Mouse (Mus musculus): ENCODE data around the gene Gys1. TPM values are rescaled to one million over a fixed set of nuclear protein-coding genes. Genes with fewer than 3 reads are reported as not detected.

Gys1 gene
- polyA plus RNA-seq, 2 experiments, result 2.8 to 3.2 TPM

DNA sequence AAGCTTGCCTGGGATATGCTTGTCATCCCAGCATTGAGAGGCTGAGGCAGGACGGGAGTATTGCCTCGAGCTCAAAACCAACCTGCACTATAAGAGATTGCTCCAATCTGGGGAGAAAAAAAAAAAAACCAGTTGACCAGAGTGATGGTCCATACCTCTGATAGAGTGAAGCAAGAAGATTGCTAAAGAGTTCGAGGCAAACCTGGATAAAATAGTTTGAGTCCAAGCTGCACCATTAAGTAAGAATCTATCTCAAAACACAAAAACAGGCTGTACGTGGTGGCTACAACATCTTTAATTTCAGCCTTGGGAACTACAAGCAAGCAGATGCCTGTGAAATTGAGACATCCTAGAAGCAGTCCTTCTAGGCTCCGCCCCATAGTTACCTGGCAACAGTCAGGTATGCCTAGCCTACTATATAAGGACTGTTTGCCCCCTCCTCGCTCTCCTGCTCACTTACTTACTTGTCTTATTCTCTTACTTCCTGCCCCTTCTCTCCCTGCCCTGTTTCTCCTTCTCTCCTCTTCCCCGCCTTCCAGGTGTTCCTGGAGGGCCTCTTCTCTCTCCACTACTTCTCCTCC lies 32.5 kb downstream of the Gys1 start:
- Histone ChIP-seq H3K36me3 (replicated peaks; ENCODE audit: control insufficient read depth, insufficient read depth, low read depth) (peaks cover 17% of the 10 kb centered on the region), H3K9me3 (ENCODE audit: control insufficient read depth, low read length) (no peaks in the 10 kb centered on the region), H3K4me3 (ENCODE audit: insufficient read depth in 1 of 2, low read depth in 2 of 2, low read length in 2 of 2) (peak overlapping the region; percentile 49 to 69), H3K9ac (replicated peaks) (peak overlapping the region; percentile 31; the same call in 1 of the 2 replicates), H3K27me3 (ENCODE audit: control insufficient read depth, insufficient read depth, low read length) (no peaks in the 10 kb centered on the region), H3K27ac (no peak overlapping the region), H3K4me1 (replicated peaks; ENCODE audit: control insufficient read depth in 2 of 2, insufficient read depth in 2 of 2, low read length in 1 of 2) (peaks cover 11 to 20% of the 10 kb centered on the region in 2 experiments), H3K4me2 (ENCODE audit: low read depth) (peak overlapping the region; percentile 83)
- TF ChIP-seq EP300 (IDR thresholded peaks at IDR 0.05; ENCODE audit: low read depth), result no peak
- no peak for TF ChIP-seq CTCF (IDR thresholded peaks at IDR 0.05; ENCODE audit: low read depth)
- no peak for DNase-seq (ENCODE audit: low read depth in 3 of 3, low spot score in 3 of 3)
- WGBS (ENCODE audit: insufficient replicate concordance), result 38% methylated on average over 7 of the region's 7 CpGs
- peak; percentile 14 for ATAC-seq (ENCODE audit: insufficient read depth)

DNA sequence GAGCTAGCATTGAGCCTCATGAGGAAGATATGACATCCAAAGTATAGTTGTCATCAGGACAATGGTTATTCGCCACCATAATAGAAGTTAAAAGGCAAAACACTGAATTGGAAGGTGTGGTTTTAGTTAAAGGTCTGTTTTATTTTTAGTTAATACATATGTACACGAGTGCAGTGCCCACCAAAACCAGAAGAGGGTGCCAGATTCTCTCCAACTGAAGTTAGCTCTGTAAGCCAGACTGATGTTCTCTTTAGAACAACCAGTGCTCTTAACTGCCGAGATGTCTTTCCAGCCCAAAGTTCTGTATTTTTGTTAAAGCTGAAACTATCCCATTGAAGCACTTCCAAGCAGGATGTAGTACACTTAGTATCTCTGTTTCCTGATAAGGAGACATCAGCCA lies 36.2 kb downstream of the Gys1 start:
- Histone ChIP-seq H3K4me1 (replicated peaks; ENCODE audit: control insufficient read depth in 2 of 2, insufficient read depth in 2 of 2, low read length in 1 of 2) (peaks cover 15 to 22% of the 10 kb centered on the region in 2 experiments), H3K9ac (replicated peaks) (no peak overlapping the region), H3K27ac (no peak overlapping the region), H3K4me3 (ENCODE audit: insufficient read depth in 1 of 2, low read depth in 2 of 2, low read length in 2 of 2) (no peak overlapping the region), H3K9me3 (ENCODE audit: control insufficient read depth, low read length) (no peaks in the 10 kb centered on the region), H3K36me3 (replicated peaks; ENCODE audit: control insufficient read depth, insufficient read depth, low read depth) (no peaks in the 10 kb centered on the region), H3K4me2 (ENCODE audit: low read depth) (no peak overlapping the region), H3K27me3 (ENCODE audit: control insufficient read depth, insufficient read depth, low read length) (no peaks in the 10 kb centered on the region)
- TF ChIP-seq EP300 (IDR thresholded peaks at IDR 0.05; ENCODE audit: low read depth), result no peak
- peak; percentile 81 for TF ChIP-seq CTCF (IDR thresholded peaks at IDR 0.05; ENCODE audit: low read depth)
- DNase-seq (ENCODE audit: low read depth in 3 of 3, low spot score in 3 of 3) (peak in 2 of 3 experiments; percentile 59 to 62), ATAC-seq (ENCODE audit: insufficient read depth) (no peak)
- WGBS (ENCODE audit: insufficient replicate concordance), result 3% methylated on average over 3 of the region's 3 CpGs

GRCm38 (mm10) chr7:45475291-45475969 lies 40.8 kb downstream of the Gys1 start:
- ATAC-seq (ENCODE audit: insufficient read depth) (peak; percentile 60), DNase-seq (ENCODE audit: low read depth in 3 of 3, low spot score in 3 of 3) (no peak)
- H3K9ac ChIP-seq (replicated peaks), result peak overlapping the region; percentile 31
- H3K27me3 ChIP-seq (ENCODE audit: control insufficient read depth, insufficient read depth, low read length), result no peaks in the 10 kb centered on the region
- H3K4me3 ChIP-seq (ENCODE audit: insufficient read depth in 1 of 2, low read depth in 2 of 2, low read length in 2 of 2), result peak overlapping the region; percentile 6 to 38; a peak in 2 of 4 replicates
- TF ChIP-seq EP300 (IDR thresholded peaks at IDR 0.05; ENCODE audit: low read depth), result no peak
- TF ChIP-seq CTCF (IDR thresholded peaks at IDR 0.05; ENCODE audit: low read depth), result no peak
- H3K36me3 ChIP-seq (replicated peaks; ENCODE audit: control insufficient read depth, insufficient read depth, low read depth), result no peaks in the 10 kb centered on the region
- H3K9me3 ChIP-seq (ENCODE audit: control insufficient read depth, low read length), result no peaks in the 10 kb centered on the region
- H3K4me2 ChIP-seq (ENCODE audit: low read depth), result peak overlapping the region; percentile 57
- WGBS (ENCODE audit: insufficient replicate concordance), result 43% methylated on average over 16 of the region's 16 CpGs
- H3K4me1 ChIP-seq (replicated peaks; ENCODE audit: control insufficient read depth in 2 of 2, insufficient read depth in 2 of 2, low read length in 1 of 2), result peaks cover 10 to 17% of the 10 kb centered on the region in 2 experiments
- H3K27ac ChIP-seq, result peak overlapping the region; percentile 48

DNA sequence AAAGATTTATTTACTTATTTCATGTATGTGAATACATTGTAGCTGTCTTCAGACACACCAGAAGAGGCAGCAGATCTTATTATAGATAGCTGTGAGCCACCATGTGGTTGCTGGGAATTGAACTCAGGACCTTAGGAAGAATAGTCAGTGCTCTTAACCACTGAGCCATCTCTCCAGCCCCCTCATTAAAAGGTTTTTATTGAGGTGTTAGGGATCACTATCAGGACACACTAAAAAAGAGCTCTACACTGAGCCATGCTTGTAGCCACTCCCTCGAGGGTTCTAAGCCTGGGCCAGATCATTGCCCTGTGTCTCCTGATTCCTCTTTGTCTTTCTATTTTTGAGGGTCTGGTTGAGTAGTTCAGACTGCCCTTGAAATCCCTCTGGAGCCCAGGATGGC lies 41.8 kb downstream of the Gys1 start:
- TF ChIP-seq EP300 (IDR thresholded peaks at IDR 0.05; ENCODE audit: low read depth) (no peak), CTCF (IDR thresholded peaks at IDR 0.05; ENCODE audit: low read depth) (no peak)
- no peak for DNase-seq (ENCODE audit: low read depth in 3 of 3, low spot score in 3 of 3)
- no peak for ATAC-seq (ENCODE audit: insufficient read depth)
- Histone ChIP-seq H3K27me3 (ENCODE audit: control insufficient read depth, insufficient read depth, low read length) (no peaks in the 10 kb centered on the region), H3K9ac (replicated peaks) (no peak overlapping the region), H3K27ac (no peak overlapping the region), H3K4me2 (ENCODE audit: low read depth) (no peak overlapping the region), H3K36me3 (replicated peaks; ENCODE audit: control insufficient read depth, insufficient read depth, low read depth) (no peaks in the 10 kb centered on the region), H3K9me3 (ENCODE audit: control insufficient read depth, low read length) (no peaks in the 10 kb centered on the region), H3K4me3 (ENCODE audit: insufficient read depth in 1 of 2, low read depth in 2 of 2, low read length in 2 of 2) (no peak overlapping the region), H3K4me1 (replicated peaks; ENCODE audit: control insufficient read depth in 2 of 2, insufficient read depth in 2 of 2, low read length in 1 of 2) (peaks cover 7 to 13% of the 10 kb centered on the region in 2 experiments)
- WGBS (ENCODE audit: insufficient replicate concordance), result 31% methylated on average over 1 of the region's 1 CpGs

GRCm38 (mm10) chr7:45477003-45477402 lies 42.4 kb downstream of the Gys1 start:
- H3K27me3 ChIP-seq (ENCODE audit: control insufficient read depth, insufficient read depth, low read length), result no peaks in the 10 kb centered on the region
- H3K4me1 ChIP-seq (replicated peaks; ENCODE audit: control insufficient read depth in 2 of 2, insufficient read depth in 2 of 2, low read length in 1 of 2), result peaks cover 7 to 17% of the 10 kb centered on the region in 2 experiments
- no peak for ATAC-seq (ENCODE audit: insufficient read depth)
- H3K36me3 ChIP-seq (replicated peaks; ENCODE audit: control insufficient read depth, insufficient read depth, low read depth), result no peaks in the 10 kb centered on the region
- no peak for TF ChIP-seq EP300 (IDR thresholded peaks at IDR 0.05; ENCODE audit: low read depth)
- peak; percentile 85 for TF ChIP-seq CTCF (IDR thresholded peaks at IDR 0.05; ENCODE audit: low read depth)
- H3K4me2 ChIP-seq (ENCODE audit: low read depth), result no peak overlapping the region
- no peak for DNase-seq (ENCODE audit: low read depth in 3 of 3, low spot score in 3 of 3)
- no peak overlapping the region for H3K27ac ChIP-seq
- H3K9me3 ChIP-seq (ENCODE audit: control insufficient read depth, low read length), result no peaks in the 10 kb centered on the region
- no peak overlapping the region for H3K9ac ChIP-seq (replicated peaks)
- WGBS (ENCODE audit: insufficient replicate concordance), result 11% methylated on average over 3 of the region's 3 CpGs
- no peak overlapping the region for H3K4me3 ChIP-seq (ENCODE audit: insufficient read depth in 1 of 2, low read depth in 2 of 2, low read length in 2 of 2)
